Mouse (Mus musculus) ES-Bruce4 (cell line): ENCODE measurements around the gene Pou2f2.
A peak's percentile ranks its signal among the peaks of the same experiment; 100 is the strongest.

Experiments used
- CTCF ChIP-seq: IDR thresholded peaks from one replicate; pipeline ENCODE4 v1.8.1; 2011; ENCODE audit warnings: low read depth, low read length
- EP300 ChIP-seq: IDR thresholded peaks from 2 replicates; pipeline ENCODE4 v1.6.1; 2011; ENCODE audit warnings: low read depth, low read length; ENCODE audit not compliant: insufficient read depth
- POLR2A ChIP-seq: IDR thresholded peaks from one replicate; pipeline ENCODE4 v1.8.1; 2011; ENCODE audit warnings: low read length; ENCODE audit not compliant: insufficient read depth

DNA sequence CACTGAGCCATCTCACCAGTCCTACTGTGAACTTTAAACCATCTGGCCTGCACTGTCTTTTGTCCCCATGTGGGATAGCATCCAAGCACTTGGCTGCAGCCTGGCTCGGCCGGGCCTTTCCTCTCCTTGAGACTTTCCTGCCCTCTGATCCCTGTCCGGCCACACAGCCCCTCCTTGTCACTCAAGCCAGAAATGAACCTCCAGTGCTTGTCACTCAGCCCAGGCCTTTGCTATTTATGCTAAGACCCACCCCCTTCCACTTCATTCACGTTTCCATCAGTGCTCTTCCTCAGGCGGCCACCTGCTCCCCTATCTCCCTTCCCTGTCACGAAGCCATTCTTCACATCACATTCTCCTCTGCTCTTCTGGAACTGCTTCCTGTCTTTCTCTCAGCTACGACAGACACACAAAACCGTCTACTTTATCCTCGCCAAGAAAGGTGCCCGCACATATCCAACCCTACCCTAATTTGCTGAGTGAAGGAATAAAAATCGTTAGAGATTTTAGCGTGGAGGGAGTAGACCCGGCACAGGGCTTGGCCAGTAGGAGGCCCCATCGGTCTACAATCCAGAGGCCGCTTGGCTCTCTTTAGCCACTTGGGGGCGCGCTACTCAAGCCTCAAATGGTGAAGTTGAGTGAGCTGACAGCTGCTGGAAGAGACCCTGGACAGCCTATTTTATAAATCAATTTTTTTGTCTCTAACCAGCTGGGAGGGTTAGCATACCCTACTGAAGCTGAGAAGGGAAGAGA, 73.9 kb downstream of the Pou2f2 start:
- TF ChIP-seq CTCF: peak; percentile 98
- no peak for TF ChIP-seq EP300
- TF ChIP-seq POLR2A: no peak
